Mouse (Mus musculus) heart, embryonic 16.5 days (tissue): ENCODE results near the gene Pdxp. TPM values are rescaled to one million over a fixed set of nuclear protein-coding genes. Genes with fewer than 3 reads are reported as not detected.

Experiments used
- ATAC-seq: fragments of 200-750 bp; cut with Nextera tagmentation; replicated peaks from 2 replicates; pipeline ENCODE4 v1.8.0; 2017; ENCODE audit warnings: moderate number of reproducible peaks; ENCODE audit not compliant: insufficient read depth, low FRiP score; ENCODE audit errors: extremely low read depth
- H3K27ac ChIP-seq: fragments of 300-500 bp; sonication (generic); 2 replicates; pipeline ENCODE4 v1.5.1; 2014; ENCODE audit warnings: mild to moderate bottlenecking, low read length, control low read depth, moderate library complexity
- H3K27me3 ChIP-seq: fragments of 300-500 bp; sonication (generic); 2 replicates; pipeline ENCODE4 v1.6.1; 2014; ENCODE audit warnings: low read length, mixed read lengths; ENCODE audit not compliant: control insufficient read depth, insufficient read depth
- H3K36me3 ChIP-seq: fragments of 300-500 bp; sonication (generic); 2 replicates; pipeline ENCODE4 v1.6.1; 2014; ENCODE audit not compliant: control insufficient read depth, insufficient read depth
- H3K4me1 ChIP-seq: fragments of 300-500 bp; sonication (generic); 2 replicates; pipeline ENCODE4 v1.6.1; 2014; ENCODE audit warnings: low read length, mixed read lengths; ENCODE audit not compliant: control insufficient read depth, insufficient read depth
- H3K4me2 ChIP-seq: fragments of 300-500 bp; sonication (generic); 2 replicates; pipeline ENCODE4 v1.6.1; 2014; ENCODE audit warnings: low read depth, mild to moderate bottlenecking, control low read depth, low read length
- H3K4me3 ChIP-seq: fragments of 300-500 bp; sonication (generic); 2 replicates; pipeline ENCODE4 v1.5.1; 2014; ENCODE audit warnings: mild to moderate bottlenecking, control low read depth, low read length
- H3K9ac ChIP-seq: fragments of 300-500 bp; sonication (generic); 2 replicates; pipeline ENCODE4 v1.6.1; 2014; ENCODE audit warnings: low read length, control low read depth
- H3K9me3 ChIP-seq: fragments of 300-500 bp; sonication (generic); replicated peaks from 2 replicates; pipeline ENCODE4 v1.6.1; 2016; ENCODE audit warnings: low read length; ENCODE audit not compliant: control insufficient read depth
- WGBS: fragments of 180-500 bp; shearing (Covaris S2); extraction: QIAGEN DNeasy Blood & Tissue Kit; methylation state at CpG from one replicate; pipeline ENCODE4 v1.1.7; 2014; 5-methylcytosine and 5-hydroxymethylcytosine counted together
- microRNA-seq: library from miRNA; unstranded; fragments of <30 nt; microRNA quantifications from one replicate; pipeline ENCODE4, GENCODE M21; 2017
- polyA plus RNA-seq: library from polyadenylated mRNA; unstranded; fragments of >200 nt; fragmentation: Nextera tagmentation; extraction: Ambion mirVana; gene quantifications from 2 replicates; pipeline ENCODE4 v1.2.1, GENCODE M21; 2015

Pdxp gene
- polyA plus RNA-seq, 1 experiment from 2014 or later: 16.9 TPM

DNA sequence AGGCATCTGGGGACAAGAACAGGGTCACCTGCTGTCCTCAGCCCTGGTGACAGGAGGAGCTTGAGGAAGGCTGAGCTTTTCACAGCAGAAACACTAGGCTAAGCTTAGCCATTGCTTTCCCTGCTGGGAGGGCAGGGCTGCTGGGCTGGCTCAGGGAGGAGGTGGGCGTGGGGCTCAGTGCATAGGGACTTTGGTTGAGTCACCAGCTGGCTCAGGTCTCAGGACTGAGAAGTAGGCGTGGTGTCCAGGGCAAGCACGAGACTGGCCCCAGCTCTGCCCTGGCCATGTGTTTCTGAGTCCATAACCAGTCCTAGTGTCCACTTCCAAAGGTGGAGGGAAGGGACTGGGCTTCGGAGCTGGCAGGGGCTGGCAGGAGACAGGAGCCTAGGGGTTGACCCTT is 46.4 kb downstream of the Pdxp start:
- Histone ChIP-seq H3K27me3 (no peaks in the 10 kb centered on the region), H3K9ac (no peak overlapping the region), H3K4me3 (no peak overlapping the region), H3K27ac (no peak overlapping the region), H3K36me3 (no peaks in the 10 kb centered on the region), H3K4me1 (0 out of 2 replicates have a peak, but pooled peaks cover 3% of the 10 kb centered on the region), H3K9me3 (no peaks in the 10 kb centered on the region), H3K4me2 (no peak overlapping the region)
- WGBS: 69% methylated on average over 4 of the region's 4 CpGs
- ATAC-seq: no peak

DNA sequence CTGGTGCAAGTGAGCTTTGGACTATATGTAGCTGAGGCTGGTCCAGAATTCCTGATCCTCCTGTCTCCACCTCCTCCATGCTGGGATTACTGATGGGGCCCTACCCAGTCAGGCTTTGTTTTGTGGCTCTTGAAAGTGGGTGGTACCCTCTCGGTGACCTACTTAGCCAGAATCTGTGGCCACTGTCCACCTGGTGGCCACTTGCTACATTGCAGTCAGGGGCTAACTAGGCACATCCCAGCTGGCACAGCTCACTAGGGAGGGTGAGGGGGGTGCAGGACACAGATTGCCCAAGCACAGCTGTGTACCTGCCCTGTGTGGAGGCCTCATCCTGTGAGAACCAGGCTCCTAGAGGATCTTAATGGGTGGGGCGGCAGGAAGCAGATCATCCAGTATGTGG is 49.2 kb downstream of the Pdxp start:
- H3K27ac ChIP-seq: no peak overlapping the region
- no peak overlapping the region for H3K9ac ChIP-seq
- H3K9me3 ChIP-seq: no peaks in the 10 kb centered on the region
- WGBS: 25% methylated on average over 2 of the region's 2 CpGs
- ATAC-seq: no peak; the same call in 1 of the 2 replicates
- H3K4me3 ChIP-seq: no peak overlapping the region
- no peaks in the 10 kb centered on the region for H3K36me3 ChIP-seq
- no peak overlapping the region for H3K4me2 ChIP-seq
- 0 out of 2 replicates have a peak, but pooled peaks cover 3% of the 10 kb centered on the region for H3K4me1 ChIP-seq
- H3K27me3 ChIP-seq: no peaks in the 10 kb centered on the region

Small RNAs within 50 kb of the gene (microRNA-seq; reads per million reads assigned to microRNA genes)
- gene Mir6955: not detected

Other genes starting within 250 kb of the Pdxp start
- gene Elfn2, start 195.1 kb upstream of the Pdxp start, polyA plus RNA-seq: 0.16 and 0.55 TPM in 2 replicates
- gene Mfng, start 140.4 kb upstream of the Pdxp start, polyA plus RNA-seq: 19.6 and 19.8 TPM in 2 replicates
- gene Card10, start 110.9 kb upstream of the Pdxp start, polyA plus RNA-seq: 6.3 and 7.4 TPM in 2 replicates
- gene Cdc42ep1, start 71.3 kb upstream of the Pdxp start, polyA plus RNA-seq: 29.4 and 38.7 TPM in 2 replicates
- 2.2 TPM in 1 of 2 replicates, not detected in the other for gene Lgals2, start 58.4 kb upstream of the Pdxp start, polyA plus RNA-seq
- gene Gga1, start 36.7 kb upstream of the Pdxp start, polyA plus RNA-seq: 44.9 and 48.9 TPM in 2 replicates
- 0.20 and 0.41 TPM in 2 replicates for gene Gm49510, start 14.3 kb upstream of the Pdxp start, polyA plus RNA-seq
- gene Sh3bp1, start 14.2 kb upstream of the Pdxp start, polyA plus RNA-seq: 19.8 and 20.0 TPM in 2 replicates
- 718 and 722 TPM in 2 replicates for gene Lgals1, start 12.8 kb downstream of the Pdxp start, polyA plus RNA-seq
- 28.3 and 33.7 TPM in 2 replicates for gene Nol12, start 21.0 kb downstream of the Pdxp start, polyA plus RNA-seq
- 47.9 and 53.7 TPM in 2 replicates for gene Triobp, start 33.8 kb downstream of the Pdxp start, polyA plus RNA-seq
- 301 and 315 TPM in 2 replicates for gene H1f0, start 114.5 kb downstream of the Pdxp start, polyA plus RNA-seq
- not detected in 2 replicates for gene Galr3, start 128.0 kb downstream of the Pdxp start, polyA plus RNA-seq
- 28.4 and 28.5 TPM in 2 replicates for gene Ankrd54, start 149.0 kb downstream of the Pdxp start, polyA plus RNA-seq
- gene Eif3l, start 161.3 kb downstream of the Pdxp start, polyA plus RNA-seq: 151 and 161 TPM in 2 replicates
- gene Micall1, start 195.0 kb downstream of the Pdxp start, polyA plus RNA-seq: 21.1 and 23.2 TPM in 2 replicates
- gene Polr2f, start 227.1 kb downstream of the Pdxp start, polyA plus RNA-seq: 222 and 262 TPM in 2 replicates
- 11.0 and 12.0 TPM in 2 replicates for gene 1700088E04Rik, start 227.3 kb downstream of the Pdxp start, polyA plus RNA-seq